Mouse (Mus musculus) regulatory T cell (primary cell): ENCODE measurements around the gene Agbl3.

Experiments
- in situ Hi-C: fragments of 300-600 bp; cut with MboI, MseI; formaldehyde crosslinking; loops from one replicate; pipeline ENCODE4 v1.15.1; 2025; ENCODE audit warnings: high pct_unique_total_duplicates

The Agbl3 gene

GRCm38 (mm10) chr6:34874101-34874921 lies 94.1 kb downstream of the Agbl3 start:
- in situ Hi-C loops: no loop called here

GRCm38 (mm10) chr6:34875268-34875761 lies 95.1 kb downstream of the Agbl3 start:
- in situ Hi-C loops: no loop called here

- in situ Hi-C loops: no loop called here
These were observed 96.0 kb downstream of the Agbl3 start for GRCm38 (mm10) chr6:34875966-34876834.

GRCm38 (mm10) chr6:34876835-34877156 lies 96.6 kb downstream of the Agbl3 start:
- in situ Hi-C loops: no loop called here

GRCm38 (mm10) chr6:34877509-34878321 lies 97.5 kb downstream of the Agbl3 start, which contains the start of gene Cyren:
TSS of gene Cyren (minus strand) at chr6:34878060.
- in situ Hi-C loops: no loop called here

GRCm38 (mm10) chr6:34879101-34879740 lies 99.0 kb downstream of the Agbl3 start:
- in situ Hi-C loops: no loop called here

- in situ Hi-C loops: no loop called here
These were observed 99.8 kb downstream of the Agbl3 start for GRCm38 (mm10) chr6:34879911-34880475.

- in situ Hi-C loops: no loop called here
These were observed 104.5 kb downstream of the Agbl3 start for GRCm38 (mm10) chr6:34884724-34885123.

- in situ Hi-C loops: no loop called here
These were observed 107.1 kb downstream of the Agbl3 start for GRCm38 (mm10) chr6:34887131-34887850.

GRCm38 (mm10) chr6:34889185-34889584 lies 109.0 kb downstream of the Agbl3 start:
- in situ Hi-C loops: no loop called here

- in situ Hi-C loops: no loop called here
These were observed 115.3 kb downstream of the Agbl3 start for GRCm38 (mm10) chr6:34895569-34895968.

GRCm38 (mm10) chr6:34896168-34896780 lies 116.0 kb downstream of the Agbl3 start:
- in situ Hi-C loops: no loop called here

GRCm38 (mm10) chr6:34899127-34899526 lies 118.9 kb downstream of the Agbl3 start:
- in situ Hi-C loops: no loop called here

- in situ Hi-C loops: no loop called here
These were observed 120.8 kb downstream of the Agbl3 start for GRCm38 (mm10) chr6:34900990-34901389.

- in situ Hi-C loops: no loop called here
These were observed 121.7 kb downstream of the Agbl3 start for GRCm38 (mm10) chr6:34901911-34902444.

GRCm38 (mm10) chr6:34902578-34902977 lies 122.3 kb downstream of the Agbl3 start:
- in situ Hi-C loops: no loop called here

- in situ Hi-C loops: no loop called here
These were observed 123.2 kb downstream of the Agbl3 start for GRCm38 (mm10) chr6:34903441-34903840.

- in situ Hi-C loops: no loop called here
These were observed 123.6 kb downstream of the Agbl3 start for GRCm38 (mm10) chr6:34903851-34904250.

GRCm38 (mm10) chr6:34904361-34904760 lies 124.1 kb downstream of the Agbl3 start:
- in situ Hi-C loops: no loop called here
